Mouse (Mus musculus) stomach, embryonic 14.5 days (tissue): ENCODE results near the gene Rbfox3. TPM values are rescaled to one million over a fixed set of nuclear protein-coding genes. Genes with fewer than 3 reads are reported as not detected.
A peak's percentile ranks its signal among the peaks of the same experiment; 100 is the strongest.

Experiments
- ATAC-seq: fragments of 200-750 bp; cut with Nextera tagmentation; 2 replicates; pipeline ENCODE4 v1.8.0; 2017; ENCODE audit warnings: low read depth, moderate TSS enrichment; ENCODE audit not compliant: insufficient number of reproducible peaks, insufficient read depth, low FRiP score
- H3K27ac ChIP-seq: fragments of 300-500 bp; sonication (generic); 2 replicates; pipeline ENCODE4 v1.5.1; 2014; ENCODE audit warnings: mild to moderate bottlenecking, low read length, moderate library complexity, mixed read lengths
- H3K27me3 ChIP-seq: fragments of 300-500 bp; sonication (generic); 2 replicates; pipeline ENCODE4 v1.6.1; 2014; ENCODE audit warnings: low read length, control low read depth, mixed read lengths; ENCODE audit not compliant: control insufficient read depth, insufficient read depth
- H3K36me3 ChIP-seq: fragments of 300-500 bp; sonication (generic); 2 replicates; pipeline ENCODE4 v1.6.1; 2014; ENCODE audit warnings: mild to moderate bottlenecking, control low read depth, low read length, moderate library complexity, mixed read lengths; ENCODE audit not compliant: control insufficient read depth, insufficient read depth
- H3K4me1 ChIP-seq: fragments of 300-500 bp; sonication (generic); 2 replicates; pipeline ENCODE4 v1.6.1; 2014; ENCODE audit warnings: low read length, control low read depth, mixed read lengths; ENCODE audit not compliant: control insufficient read depth, insufficient read depth
- H3K4me2 ChIP-seq: fragments of 300-500 bp; sonication (generic); replicated peaks from 2 replicates; pipeline ENCODE4 v1.6.1; 2014; ENCODE audit warnings: low read depth, low read length, control low read depth
- H3K4me3 ChIP-seq: fragments of 300-500 bp; sonication (generic); 2 replicates; pipeline ENCODE4 v1.5.1; 2014; ENCODE audit warnings: low read depth, low read length, control low read depth
- H3K9ac ChIP-seq: fragments of 300-500 bp; sonication (generic); replicated peaks from 2 replicates; pipeline ENCODE4 v1.6.1; 2014; ENCODE audit warnings: low read depth, mild to moderate bottlenecking, control low read depth, low read length, moderate library complexity, mixed read lengths
- H3K9me3 ChIP-seq: fragments of 300-500 bp; sonication (generic); 2 replicates; pipeline ENCODE4 v1.6.1; 2016; ENCODE audit warnings: low read depth, low read length, control low read depth; ENCODE audit not compliant: control insufficient read depth
- WGBS: fragments of 180-500 bp; shearing (Covaris S2); extraction: QIAGEN DNeasy Blood & Tissue Kit; methylation state at CpG from one replicate; pipeline ENCODE4 v1.1.7; 2014; 5-methylcytosine and 5-hydroxymethylcytosine counted together
- microRNA-seq: library from miRNA; unstranded; fragments of <30 nt; microRNA quantifications from one replicate; pipeline ENCODE4, GENCODE M21; 2016
- polyA plus RNA-seq: library from polyadenylated mRNA; unstranded; fragments of >200 nt; fragmentation: Nextera tagmentation; extraction: Ambion mirVana; gene quantifications from 2 replicates; pipeline ENCODE4 v1.2.1, GENCODE M21; 2014

Gene Rbfox3
- polyA plus RNA-seq, 1 experiment from 2014 or later, result 1.2 TPM

- 0 out of 2 replicates have a peak, but pooled peaks have one; percentile 49 for ATAC-seq
- H3K27ac ChIP-seq, result no peak overlapping the region
- H3K27me3 ChIP-seq, result no peaks in the 10 kb centered on the region
- peaks cover 8% of the 10 kb centered on the region for H3K4me1 ChIP-seq
- WGBS, result 33% methylated on average over 11 of the region's 11 CpGs
- H3K9me3 ChIP-seq, result no peaks in the 10 kb centered on the region
- H3K4me3 ChIP-seq, result no peak overlapping the region
- H3K4me2 ChIP-seq, result no peak overlapping the region
- no peak overlapping the region for H3K9ac ChIP-seq
- no peaks in the 10 kb centered on the region for H3K36me3 ChIP-seq
Observed at GRCm38 (mm10) chr11:118443201-118443970, 468.0 kb downstream of the Rbfox3 start.

GRCm38 (mm10) chr11:118442691-118443090 is 468.7 kb downstream of the Rbfox3 start:
- 65% methylated on average over 13 of the region's 13 CpGs for WGBS
- no peak overlapping the region for H3K4me2 ChIP-seq
- ATAC-seq, result 0 out of 2 replicates have a peak, but pooled peaks have one; percentile 26
- H3K36me3 ChIP-seq, result no peaks in the 10 kb centered on the region
- H3K27ac ChIP-seq, result no peak overlapping the region
- H3K4me1 ChIP-seq, result peaks cover 10% of the 10 kb centered on the region
- no peak overlapping the region for H3K9ac ChIP-seq
- no peaks in the 10 kb centered on the region for H3K27me3 ChIP-seq
- H3K4me3 ChIP-seq, result no peak overlapping the region
- no peaks in the 10 kb centered on the region for H3K9me3 ChIP-seq

Small RNAs within 50 kb of the gene (microRNA-seq; reads per million reads assigned to microRNA genes)
- not detected for gene Gm25040

Other genes starting within 250 kb of the Rbfox3 start
- not detected in 2 replicates for gene Enpp7, start 76.6 kb upstream of the Rbfox3 start, polyA plus RNA-seq
- gene Cbx2, start 111.4 kb upstream of the Rbfox3 start, polyA plus RNA-seq, result 24.9 and 25.9 TPM in 2 replicates
- 6.2 and 8.5 TPM in 2 replicates for gene Cbx8, start 129.4 kb upstream of the Rbfox3 start, polyA plus RNA-seq
- gene Cbx4, start 174.6 kb upstream of the Rbfox3 start, polyA plus RNA-seq, result 7.0 and 8.2 TPM in 2 replicates